Mouse (Mus musculus): ENCODE data around the gene Ascc2.

Ascc2 gene

GRCm38 (mm10) chr11:4661871-4662495 is 24.4 kb downstream of the Ascc2 start:
- ChIA-PET CTCF (no interaction called here), POLR2A (interaction anchor here in 3 of 4 experiments (0.6 to 1.9 kb wide), 9 partner anchors 12 to 1215 kb away, joined by 3 to 7 read pairs (median 3); partner anchors contain the start of genes Ascc2 (in 1 of the 3), Uqcr10 (in 1 of the 3) and Zmat5 (in 1 of the 3))

- ChIA-PET POLR2A (interaction anchor here in 3 of 4 experiments (0.7 to 1.9 kb wide), 9 partner anchors 11 to 1214 kb away, joined by 3 to 7 read pairs (median 3); partner anchors contain the start of genes Ascc2 (in 1 of the 3), Uqcr10 (in 1 of the 3) and Zmat5 (in 1 of the 3)), CTCF (no interaction called here)
Measured at GRCm38 (mm10) chr11:4662496-4662878, 24.9 kb downstream of the Ascc2 start.

DNA sequence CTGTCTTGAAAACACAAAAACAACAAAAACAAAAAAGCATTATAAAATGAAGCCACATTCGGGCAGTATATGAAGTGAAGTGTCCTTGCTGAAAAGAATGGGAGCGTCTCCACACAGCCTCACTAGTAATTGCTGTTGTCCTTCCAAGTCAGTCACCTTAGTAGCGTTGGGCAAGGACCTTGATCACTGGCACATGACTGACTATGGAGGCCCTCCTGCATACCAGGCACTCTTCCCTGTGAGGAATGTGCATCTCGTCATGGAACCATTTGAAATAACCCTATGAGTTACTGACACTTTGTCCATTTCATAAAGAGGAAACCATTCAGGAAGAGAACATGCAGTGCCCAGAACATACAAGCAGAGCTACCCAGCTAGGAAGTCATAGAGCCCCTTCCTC is 34.2 kb downstream of the Ascc2 start:
- ChIA-PET CTCF (interaction anchor here in 1 of 4 experiments (0.6 kb wide), 1 partner anchor 312 kb away, joined by 5 read pairs; no protein-coding TSS in a partner anchor), POLR2A (interaction anchor here in 1 of 4 experiments (1.0 kb wide), 1 partner anchor 23 kb away, joined by 3 read pairs; no protein-coding TSS in a partner anchor)

- ChIA-PET POLR2A (interaction anchor here in 2 of 4 experiments (1.0 to 1.5 kb wide), 6 partner anchors 11 to 165 kb away, joined by 3 to 4 read pairs (median 3); no protein-coding TSS in a partner anchor), CTCF (no interaction called here)
Measured at GRCm38 (mm10) chr11:4674593-4674992, 37.0 kb downstream of the Ascc2 start.

GRCm38 (mm10) chr11:4675126-4675562 is 37.6 kb downstream of the Ascc2 start:
- ChIA-PET POLR2A (interaction anchor here in 2 of 4 experiments (1.1 to 6.0 kb wide), 5 partner anchors 13 to 189 kb away, joined by 3 to 38 read pairs (median 3); partner anchors contain the start of gene Ascc2 (in 1 of the 2)), CTCF (no interaction called here)

GRCm38 (mm10) chr11:4675693-4676092 is 38.1 kb downstream of the Ascc2 start:
- ChIA-PET POLR2A (interaction anchor here in 3 of 4 experiments (0.6 to 6.0 kb wide), 8 partner anchors 8 to 354 kb away, joined by 3 to 38 read pairs (median 4); partner anchors contain the start of gene Ascc2 (in 1 of the 3)), CTCF (no interaction called here)

DNA sequence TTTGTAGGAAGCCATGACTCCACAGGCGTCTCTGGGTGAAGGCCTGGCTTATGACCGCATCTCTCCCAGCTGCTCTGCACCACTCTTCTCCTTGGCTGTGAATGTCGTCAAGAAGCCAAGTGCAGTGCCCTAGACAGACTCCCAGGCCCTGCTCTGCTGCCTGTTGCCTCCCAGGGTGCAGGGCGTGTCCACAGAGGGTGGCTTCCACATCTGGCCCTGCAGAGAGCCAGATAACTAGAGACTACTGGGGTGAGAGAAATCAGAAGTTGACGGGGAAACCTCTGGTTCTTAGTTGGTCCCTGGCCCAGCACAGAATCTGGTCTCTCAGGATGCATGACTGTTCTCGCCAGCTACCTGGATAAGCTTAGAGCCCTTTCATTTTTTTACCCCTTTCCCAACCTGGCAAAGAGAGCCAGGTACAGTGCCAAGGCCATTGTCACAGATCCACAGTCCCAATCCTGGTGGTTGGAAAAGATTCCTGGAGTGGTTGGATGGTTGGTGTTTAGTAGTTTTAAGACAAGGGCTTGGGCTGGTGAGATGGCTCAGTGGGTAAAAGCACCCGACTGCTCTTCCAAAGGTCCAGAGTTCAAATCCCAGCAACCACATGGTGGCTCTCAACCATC is 39.8 kb downstream of the Ascc2 start:
- POLR2A ChIA-PET = interaction anchor here in 2 of 4 experiments (1.1 to 6.0 kb wide), 6 partner anchors 9 to 41 kb away, joined by 3 to 38 read pairs (median 6); partner anchors contain the start of gene Ascc2 (in 1 of the 2)
- CTCF ChIA-PET = interaction anchor here in 2 of 4 experiments (1.3 to 1.6 kb wide), 2 partner anchors 12 to 19 kb away, joined by 3 to 5 read pairs; no protein-coding TSS in a partner anchor

GRCm38 (mm10) chr11:4678700-4679440 is 41.3 kb downstream of the Ascc2 start:
- CTCF ChIA-PET = interaction anchor here in 2 of 4 experiments (1.0 to 1.8 kb wide), 4 partner anchors 10 to 143 kb away, joined by 3 to 7 read pairs (median 4); no protein-coding TSS in a partner anchor

DNA sequence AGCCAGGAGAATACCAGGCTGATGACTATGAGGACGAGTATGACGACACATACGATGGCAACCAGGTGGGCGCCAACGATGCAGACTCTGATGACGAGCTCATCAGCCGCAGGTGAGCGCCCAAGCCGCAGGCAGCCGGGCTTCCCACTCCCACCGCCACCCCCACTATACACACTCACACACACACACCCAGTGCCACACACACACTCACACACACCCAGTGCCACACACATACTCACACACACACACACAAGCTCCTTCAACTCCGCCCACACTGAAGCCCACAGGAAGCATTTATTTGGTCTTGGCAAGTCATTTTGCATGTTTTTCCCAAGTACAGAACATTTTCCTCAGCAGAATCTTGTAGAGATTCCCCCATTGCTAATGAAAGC is 41.9 kb downstream of the Ascc2 start:
- ChIA-PET POLR2A (interaction anchor here (0.6 to 6.0 kb wide), 13 partner anchors 8 to 1162 kb away, joined by 3 to 38 read pairs (median 4); partner anchors contain the start of genes Ascc2 (in 1 of the 4), Mtmr3 (in 1 of the 4), Uqcr10 (in 1 of the 4) and Zmat5 (in 1 of the 4)), CTCF (interaction anchor here in 1 of 4 experiments (0.6 to 1.8 kb wide), 3 partner anchors 12 to 155 kb away, joined by 3 to 7 read pairs (median 4); no protein-coding TSS in a partner anchor)

More at GRCm38 (mm10) chr11:4678700-4679440, 41.3 kb downstream of the Ascc2 start:
- POLR2A ChIA-PET = interaction anchor here (0.6 to 6.0 kb wide), 11 partner anchors 9 to 1162 kb away, joined by 3 to 38 read pairs (median 6); partner anchors contain the start of genes Ascc2 (in 1 of the 4) and Mtmr3 (in 1 of the 4)

DNA sequence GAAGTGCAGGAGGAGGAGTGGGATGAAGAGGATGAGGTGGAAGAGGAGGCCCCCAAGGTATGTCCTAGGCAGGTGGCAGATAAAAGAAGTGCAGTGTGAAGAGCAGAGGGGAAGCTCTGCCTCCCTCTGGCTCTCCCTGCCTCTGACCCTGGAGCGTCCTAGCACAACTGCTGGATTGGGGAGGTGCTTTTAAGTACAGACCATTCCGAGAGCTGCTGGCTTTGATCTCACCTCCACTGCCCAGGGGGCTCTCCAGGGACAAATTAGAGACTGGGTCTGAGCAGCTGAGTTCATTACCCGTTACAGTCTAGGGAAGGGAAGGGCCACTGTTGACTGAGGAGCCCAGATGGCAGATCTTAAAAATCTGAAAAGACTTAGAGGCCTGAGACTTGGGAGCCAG is 42.6 kb downstream of the Ascc2 start:
- CTCF ChIA-PET = interaction anchor here in 2 of 4 experiments (0.7 to 1.8 kb wide), 3 partner anchors 11 to 419 kb away, joined by 3 to 7 read pairs (median 4); no protein-coding TSS in a partner anchor

DNA sequence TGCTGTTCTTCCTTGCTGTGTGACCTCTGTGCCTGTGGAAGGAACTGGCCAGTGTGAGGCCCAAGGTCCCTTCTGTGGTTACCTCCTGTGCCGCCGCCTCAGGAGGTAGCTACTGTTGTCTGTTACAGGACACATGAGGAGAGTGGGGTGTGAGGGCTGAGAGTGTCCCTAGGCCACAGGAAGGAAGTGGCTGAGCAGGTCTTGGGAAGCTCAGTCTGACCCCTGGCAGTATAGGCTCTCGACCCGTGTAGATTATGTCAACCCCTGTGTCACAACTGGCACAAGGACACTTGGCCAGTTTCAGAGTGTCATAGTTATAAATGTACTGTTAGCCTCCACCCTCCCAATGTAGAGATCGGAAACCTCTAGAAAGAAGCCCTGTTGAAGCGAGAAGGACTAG is 46.0 kb downstream of the Ascc2 start:
- ChIA-PET POLR2A (interaction anchor here in 1 of 4 experiments (2.2 kb wide), 1 partner anchor 11 kb away, joined by 6 read pairs; no protein-coding TSS in a partner anchor), CTCF (no interaction called here)

More for the DNA sequence above, 42.6 kb downstream of the Ascc2 start:
- POLR2A ChIA-PET = interaction anchor here (0.6 to 6.0 kb wide), 16 partner anchors 8 to 682 kb away, joined by 3 to 38 read pairs (median 4); partner anchors contain the start of genes Ascc2 (in 1 of the 4), Uqcr10 (in 1 of the 4) and Zmat5 (in 1 of the 4)

GRCm38 (mm10) chr11:4684186-4684585 is 46.6 kb downstream of the Ascc2 start:
- CTCF ChIA-PET = interaction anchor here in 1 of 4 experiments (1.5 kb wide), 1 partner anchor 137 kb away, joined by 3 read pairs; no protein-coding TSS in a partner anchor

DNA sequence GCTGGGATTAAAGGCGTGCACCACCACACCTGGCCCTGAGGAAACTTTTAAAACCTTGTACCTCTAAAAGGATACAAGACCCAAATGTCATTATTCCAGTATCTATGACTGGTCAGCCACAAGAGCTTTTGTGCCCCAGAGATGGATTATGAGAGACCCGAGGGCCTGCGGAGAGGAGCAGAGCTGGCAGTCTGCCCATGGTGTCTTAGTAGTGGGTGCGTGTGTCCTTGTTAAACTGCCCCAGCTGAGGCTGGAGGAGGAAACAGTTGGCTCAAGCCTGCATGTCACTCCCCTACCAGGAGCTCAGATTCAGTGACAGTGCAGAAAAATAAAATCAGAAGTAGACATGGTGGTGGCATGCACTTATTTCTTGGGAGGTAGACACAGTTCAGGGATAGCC is 47.5 kb downstream of the Ascc2 start:
- CTCF ChIA-PET = interaction anchor here in 2 of 4 experiments (0.6 to 1.5 kb wide), 2 partner anchors 136 to 817 kb away, joined by 3 read pairs; no protein-coding TSS in a partner anchor
- POLR2A ChIA-PET = interaction anchor here in 1 of 4 experiments (0.7 to 2.2 kb wide), 3 partner anchors 9 to 118 kb away, joined by 3 to 6 read pairs (median 4); no protein-coding TSS in a partner anchor

More at GRCm38 (mm10) chr11:4684186-4684585, 46.6 kb downstream of the Ascc2 start:
- POLR2A ChIA-PET = interaction anchor here in 1 of 4 experiments (2.2 kb wide), 1 partner anchor 10 kb away, joined by 6 read pairs; no protein-coding TSS in a partner anchor

GRCm38 (mm10) chr11:4685510-4685909 is 48.0 kb downstream of the Ascc2 start:
- ChIA-PET POLR2A (interaction anchor here in 2 of 4 experiments (0.7 to 4.7 kb wide), 7 partner anchors 7 to 119 kb away, joined by 3 to 38 read pairs (median 4); partner anchors contain the start of gene Ascc2 (in 1 of the 2)), CTCF (interaction anchor here in 1 of 4 experiments (0.6 kb wide), 1 partner anchor 818 kb away, joined by 3 read pairs; no protein-coding TSS in a partner anchor)

- POLR2A ChIA-PET = interaction anchor here in 3 of 4 experiments (0.7 to 4.7 kb wide), 10 partner anchors 9 to 79 kb away, joined by 3 to 38 read pairs (median 4); partner anchors contain the start of genes Ascc2 (in 2 of the 3), Uqcr10 (in 1 of the 3) and Zmat5 (in 1 of the 3)
Measured at GRCm38 (mm10) chr11:4687027-4687426, 49.5 kb downstream of the Ascc2 start.

DNA sequence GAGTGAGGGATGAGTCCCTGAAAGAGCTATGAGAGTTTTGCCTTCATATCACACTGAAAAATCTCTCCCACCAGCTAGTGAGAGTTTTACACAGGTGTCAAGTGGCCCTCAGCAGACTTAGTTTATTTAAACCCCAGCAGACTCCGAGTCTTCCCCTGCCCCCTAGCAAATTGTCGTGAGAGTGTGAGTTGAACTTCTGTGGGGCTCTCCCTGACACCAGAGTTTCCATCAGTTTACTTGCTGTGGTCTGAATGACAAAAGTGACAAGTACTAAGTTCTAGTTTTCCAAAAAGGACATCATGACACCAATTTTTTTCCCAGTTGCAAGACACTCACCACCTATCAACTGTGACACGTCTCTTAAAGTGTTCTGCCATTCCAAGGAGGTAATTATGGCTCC is 50.3 kb downstream of the Ascc2 start:
- ChIA-PET POLR2A (interaction anchor here in 2 of 4 experiments (0.6 to 4.7 kb wide), 5 partner anchors 9 to 1834 kb away, joined by 3 to 38 read pairs (median 4); partner anchors contain the start of genes Ascc2 (in 1 of the 2), Uqcr10 (in 1 of the 2) and Zmat5 (in 1 of the 2)), CTCF (no interaction called here)

More at GRCm38 (mm10) chr11:4687027-4687426, 49.5 kb downstream of the Ascc2 start:
- CTCF ChIA-PET = interaction anchor here in 1 of 4 experiments (1.2 kb wide), 1 partner anchor 50 kb away, joined by 3 read pairs; no protein-coding TSS in a partner anchor

All from embryonic stem cell, embryonic (primary cell).